Mouse (Mus musculus) embryo, embryonic 10.5 days (tissue): ENCODE results near the gene Gas2.

Experiments used
- DNase-seq: peaks from one replicate; pipeline ENCODE4 v3.0.0-alpha.2; 2015; ENCODE audit warnings: low spot score

Gene Gas2

DNA sequence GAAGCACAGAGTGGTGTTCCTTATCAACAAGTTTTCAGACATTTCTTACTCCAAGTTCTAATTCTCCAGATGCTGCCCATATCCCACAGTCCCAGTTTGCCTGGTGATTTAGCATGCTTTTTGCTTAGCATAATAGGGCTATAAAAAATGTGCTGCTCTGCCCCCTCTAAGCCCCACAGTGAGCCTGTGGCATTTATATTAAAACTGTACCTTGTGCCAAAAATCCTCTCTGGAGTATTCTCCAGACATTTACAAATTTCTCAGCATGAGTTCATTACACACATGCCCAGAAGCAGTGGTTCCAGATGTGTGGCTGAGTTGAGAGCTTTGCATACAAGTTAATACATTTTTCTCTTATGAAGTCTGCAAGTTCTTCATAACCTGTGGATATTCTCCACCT, 107.6 kb downstream of the Gas2 start:
- no peak for DNase-seq

- peak; percentile 84 for DNase-seq
These were observed 110.5 kb downstream of the Gas2 start for GRCm38 (mm10) chr7:51972252-51972855.

- DNase-seq, result no peak
These were observed 111.3 kb downstream of the Gas2 start for GRCm38 (mm10) chr7:51973091-51973490.

DNA sequence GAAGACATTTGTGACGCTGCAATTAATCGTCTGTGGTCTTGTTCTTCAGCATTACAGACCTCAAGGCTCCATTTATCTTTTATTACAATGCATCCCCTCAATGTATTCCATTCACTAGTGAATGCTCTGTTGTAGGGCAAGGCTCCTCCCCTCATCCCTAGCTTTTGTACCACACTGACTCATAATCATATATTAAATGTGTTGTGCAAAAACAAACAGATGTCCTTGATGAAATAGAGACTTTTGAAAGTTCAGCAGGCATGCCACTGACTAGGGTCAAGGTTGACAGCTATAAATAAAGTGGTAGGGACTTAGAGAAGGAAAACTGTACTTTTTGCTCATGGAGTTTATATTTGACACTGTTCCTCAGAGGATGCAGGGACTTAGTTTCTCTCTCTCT, 111.7 kb downstream of the Gas2 start:
- no peak for DNase-seq

DNA sequence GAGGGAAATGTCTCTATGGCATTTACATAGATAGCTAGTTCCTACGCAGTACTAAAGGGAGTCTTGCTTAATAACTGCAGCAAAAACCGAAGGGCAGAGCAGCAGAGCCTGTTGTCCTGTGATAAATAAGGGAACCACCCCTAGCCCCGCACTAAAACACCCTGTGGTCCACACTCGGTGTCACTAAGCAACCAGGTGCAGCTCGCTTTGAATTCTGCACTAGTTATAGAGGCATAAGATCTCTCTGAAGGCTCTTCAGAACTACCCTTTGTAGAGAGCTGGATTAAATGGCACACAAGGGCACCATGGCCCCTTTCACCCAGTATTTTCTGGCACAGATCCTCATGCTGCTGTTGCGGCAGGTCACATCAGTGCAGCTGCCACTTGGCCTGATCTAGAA, 113.4 kb downstream of the Gas2 start:
- DNase-seq, result no peak

GRCm38 (mm10) chr7:51979271-51979670, 117.5 kb downstream of the Gas2 start:
- peak; percentile 50 for DNase-seq

- DNase-seq, result peak; percentile 21
These were observed 120.5 kb downstream of the Gas2 start for GRCm38 (mm10) chr7:51982303-51982702.

DNA sequence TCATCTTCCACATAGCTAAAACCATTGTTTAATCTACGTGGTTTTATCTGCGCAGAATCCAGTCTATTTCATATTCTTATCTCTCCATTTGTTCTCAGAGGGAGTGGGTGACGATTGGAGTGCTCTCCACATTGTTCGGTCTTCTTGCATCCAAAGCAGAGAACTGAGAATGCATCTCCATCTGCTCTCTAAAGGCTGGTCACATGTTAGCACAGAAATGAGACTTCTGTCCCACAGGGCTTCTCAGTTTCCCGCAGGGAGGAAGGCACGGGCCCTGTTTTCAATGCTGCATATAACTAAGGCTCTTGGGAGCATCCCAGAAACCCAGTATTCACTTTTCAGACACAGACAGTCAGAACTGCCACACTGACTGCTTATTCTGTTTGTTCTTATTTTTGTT, 123.9 kb downstream of the Gas2 start:
- no peak for DNase-seq

DNA sequence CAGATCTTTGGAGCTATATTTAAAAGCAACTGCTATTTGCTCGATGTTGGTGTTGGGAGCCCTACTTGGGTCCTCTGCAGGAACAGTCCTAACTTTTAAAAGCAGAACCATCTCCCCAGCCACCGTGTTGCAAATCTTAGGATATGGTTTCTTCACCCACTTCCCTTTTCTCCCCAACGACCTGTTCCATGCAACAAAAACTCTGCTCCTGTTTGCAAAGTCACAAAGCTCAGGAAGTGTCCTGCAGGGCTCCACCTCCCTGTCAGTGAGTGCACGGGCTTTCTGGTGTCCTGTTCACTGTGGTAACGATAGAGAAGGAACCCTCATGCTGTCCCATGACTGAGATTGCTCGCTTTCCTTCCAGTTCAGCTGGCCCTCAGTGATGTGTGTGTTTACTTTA, 125.1 kb downstream of the Gas2 start:
- DNase-seq, result no peak

DNA sequence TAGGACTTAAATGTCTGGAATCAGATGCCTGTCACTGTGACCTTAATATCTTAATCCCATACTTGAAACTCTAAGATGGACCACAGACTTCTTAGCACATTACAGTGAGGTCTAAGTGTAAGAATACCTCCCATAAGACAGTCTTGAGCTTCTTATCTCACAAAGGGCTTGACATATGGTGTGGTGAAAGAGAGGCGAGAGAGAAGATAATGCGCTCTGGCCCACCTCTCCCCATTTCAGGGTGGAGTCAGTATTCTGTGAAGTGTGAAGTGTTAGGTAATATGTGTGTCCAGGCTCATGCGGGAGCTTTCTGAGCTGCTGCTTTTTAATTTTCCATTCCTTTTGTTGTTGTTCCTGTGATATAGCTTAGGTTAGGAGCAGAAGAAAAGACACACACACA, 129.2 kb downstream of the Gas2 start:
- no peak for DNase-seq

DNA sequence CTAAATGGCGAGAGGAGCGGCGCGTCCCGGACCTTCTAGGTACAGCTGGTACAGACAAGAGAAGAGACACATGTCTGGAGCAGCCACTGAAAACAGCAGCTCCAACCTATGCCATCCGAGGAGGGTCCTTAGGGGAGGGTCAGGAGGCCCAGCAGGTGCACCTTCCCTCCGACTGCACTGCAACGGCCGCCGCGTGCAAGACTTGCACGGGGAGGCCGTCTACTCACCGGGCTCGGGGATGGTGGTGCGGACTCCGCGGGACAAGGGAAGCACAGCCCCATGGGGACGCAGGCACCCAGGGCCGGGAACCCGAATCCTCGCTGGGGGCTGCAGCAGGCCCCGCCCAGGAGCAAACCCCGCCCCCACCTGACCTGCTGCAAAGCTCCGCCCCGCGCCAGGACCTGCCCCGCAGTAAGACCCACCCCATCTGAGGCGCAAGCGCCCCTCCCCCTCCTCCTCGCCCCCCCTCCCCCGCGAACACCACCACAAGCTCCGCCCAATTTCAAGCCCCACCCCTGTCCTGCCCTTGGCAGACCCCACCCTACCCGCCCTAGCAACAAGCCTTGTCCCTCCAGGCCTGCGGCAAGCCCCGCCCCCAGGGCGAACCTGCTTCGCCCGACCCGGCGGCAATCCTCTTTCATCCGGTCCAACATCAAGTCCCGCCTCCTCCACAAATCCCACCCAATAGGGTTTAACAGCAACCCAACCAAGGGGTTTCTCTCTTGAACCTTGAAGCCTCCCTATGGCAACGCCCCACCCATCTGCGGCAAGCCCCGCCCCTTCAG, 143.9 kb downstream of the Gas2 start, which contains the start of gene Svip:
Gene Svip (minus strand): TSS at position 508 of the 785 bp plus-strand sequence.
- DNase-seq, result peak; percentile 92

DNA sequence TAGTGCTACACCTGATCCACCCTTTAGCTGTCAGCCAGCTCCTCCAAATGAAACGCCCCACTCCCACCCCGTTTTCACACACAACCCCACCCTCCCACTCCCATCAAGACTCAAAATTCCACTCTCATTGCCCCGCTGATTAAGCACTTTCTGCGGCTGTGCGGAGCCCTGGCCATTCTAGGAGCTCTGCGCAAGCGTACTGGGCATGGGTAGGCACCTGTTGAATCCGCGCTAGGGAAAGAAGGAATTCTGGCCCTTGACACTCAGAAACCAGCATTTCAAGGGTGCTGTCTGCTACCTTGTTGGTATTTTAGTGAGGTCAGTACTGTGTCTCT, 144.4 kb downstream of the Gas2 start:
- no peak for DNase-seq

DNA sequence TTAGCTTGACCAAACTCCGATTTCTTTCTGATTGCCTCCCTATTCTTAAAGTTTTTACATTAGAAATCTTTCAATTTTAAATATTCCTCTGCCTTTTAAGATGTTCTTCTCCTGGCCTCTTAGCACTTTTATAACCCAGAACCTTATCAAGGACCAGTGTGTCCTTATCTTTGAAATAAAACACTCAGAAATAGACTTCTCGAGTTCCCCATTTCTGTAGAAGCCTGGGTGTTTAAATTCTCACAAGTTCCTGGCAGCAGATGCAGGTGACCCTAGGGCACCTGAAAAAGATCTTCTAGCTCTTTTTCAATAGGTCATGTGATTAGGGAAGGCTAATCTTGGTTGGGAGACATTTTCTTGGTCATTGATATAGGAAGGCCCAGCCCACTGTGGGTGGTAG, 145.3 kb downstream of the Gas2 start:
- no peak for DNase-seq

- DNase-seq, result no peak
These were observed 151.6 kb downstream of the Gas2 start for GRCm38 (mm10) chr7:52013457-52013856.

- DNase-seq, result no peak
These were observed 153.4 kb downstream of the Gas2 start for GRCm38 (mm10) chr7:52015180-52015579.

- no peak for DNase-seq
These were observed 153.8 kb downstream of the Gas2 start, which contains the start of gene 1700015G11Rik for GRCm38 (mm10) chr7:52015628-52016027. 1700015G11Rik (minus strand) TSS chr7:52015728.

GRCm38 (mm10) chr7:52022039-52022438, 160.2 kb downstream of the Gas2 start:
- no peak for DNase-seq

DNA sequence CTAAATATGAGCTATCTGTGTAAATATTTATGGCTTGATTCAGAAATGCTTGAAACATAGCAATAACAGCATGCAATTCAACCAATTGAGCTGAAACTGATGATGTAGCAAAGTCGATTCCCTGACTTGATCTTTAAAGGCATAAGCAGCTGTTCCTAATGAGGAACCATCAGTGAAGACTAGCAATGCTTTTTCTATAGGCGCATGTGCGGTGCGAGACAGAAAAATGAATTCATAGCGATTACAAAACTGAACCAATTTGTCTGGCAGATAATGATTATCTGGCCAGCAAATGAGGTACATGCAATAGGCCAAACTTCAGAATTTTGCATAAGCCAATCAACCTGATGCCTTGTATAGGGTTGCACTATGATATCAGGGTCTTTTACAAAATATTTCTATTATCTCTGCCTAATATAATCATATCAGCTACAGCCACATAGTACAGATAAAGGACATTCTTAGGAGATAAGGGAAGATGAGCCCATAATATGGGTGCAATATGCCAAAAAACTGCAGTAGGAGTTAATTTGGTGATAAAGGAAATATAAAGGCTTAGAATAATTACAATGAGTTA, 162.3 kb downstream of the Gas2 start:
- no peak for DNase-seq

- peak; percentile 82 for DNase-seq
These were observed 176.1 kb downstream of the Gas2 start for GRCm38 (mm10) chr7:52037600-52038582.
